Mouse (Mus musculus): Measurements from ENCODE around the gene Akap1. TPM values are rescaled to one million over a fixed set of nuclear protein-coding genes. Genes with fewer than 3 reads are reported as not detected.

Akap1 gene
- polyA plus RNA-seq, 1 experiment from 2014 or later = 26.9 TPM

GRCm38 (mm10) chr11:88803231-88804010 lies 61.0 kb downstream of the Akap1 start:
- Histone ChIP-seq H3K36me3 (no peaks in the 10 kb centered on the region), H3K9me3 (no peaks in the 10 kb centered on the region), H3K4me1 (replicated peaks) (no peaks in the 10 kb centered on the region), H3K9ac (no peak overlapping the region), H3K4me2 (peak overlapping the region; percentile 18), H3K4me3 (no peak overlapping the region), H3K27ac (0 out of 2 replicates have a peak overlapping the region, but pooled peaks have one; percentile 30), H3K27me3 (no peaks in the 10 kb centered on the region)
- no peak for ATAC-seq (ENCODE audit: low FRiP score)
- 68% methylated on average over 31 of the region's 31 CpGs for WGBS

- no peak overlapping the region for H3K4me2 ChIP-seq
- H3K9me3 ChIP-seq = no peaks in the 10 kb centered on the region
- no peak overlapping the region for H3K4me3 ChIP-seq
- H3K27ac ChIP-seq = no peak overlapping the region
- no peak overlapping the region for H3K9ac ChIP-seq
- no peaks in the 10 kb centered on the region for H3K27me3 ChIP-seq
- H3K36me3 ChIP-seq = no peaks in the 10 kb centered on the region
- ATAC-seq (ENCODE audit: low FRiP score) = no peak
- WGBS = 89% methylated on average over 8 of the region's 8 CpGs
- no peaks in the 10 kb centered on the region for H3K4me1 ChIP-seq (replicated peaks)
These were observed 68.2 kb downstream of the Akap1 start for GRCm38 (mm10) chr11:88796207-88796606.

GRCm38 (mm10) chr11:88789893-88790292 lies 74.5 kb downstream of the Akap1 start:
- Histone ChIP-seq H3K36me3 (no peaks in the 10 kb centered on the region), H3K27me3 (no peaks in the 10 kb centered on the region), H3K27ac (no peak overlapping the region), H3K4me1 (replicated peaks) (0 out of 2 replicates have a peak, but pooled peaks cover 4% of the 10 kb centered on the region), H3K9ac (no peak overlapping the region), H3K4me3 (no peak overlapping the region), H3K9me3 (no peaks in the 10 kb centered on the region), H3K4me2 (no peak overlapping the region)
- WGBS = 69% methylated on average over 2 of the region's 2 CpGs
- no peak for ATAC-seq (ENCODE audit: low FRiP score)

- WGBS = 91% methylated on average over 7 of the region's 7 CpGs
- no peak for ATAC-seq (ENCODE audit: low FRiP score)
- no peak overlapping the region for H3K4me2 ChIP-seq
- no peak overlapping the region for H3K9ac ChIP-seq
- no peak overlapping the region for H3K4me3 ChIP-seq
- no peak overlapping the region for H3K27ac ChIP-seq
- H3K9me3 ChIP-seq = no peaks in the 10 kb centered on the region
- no peaks in the 10 kb centered on the region for H3K27me3 ChIP-seq
- H3K36me3 ChIP-seq = no peaks in the 10 kb centered on the region
- H3K4me1 ChIP-seq (replicated peaks) = 0 out of 2 replicates have a peak, but pooled peaks cover 4% of the 10 kb centered on the region
These were observed 77.6 kb downstream of the Akap1 start for GRCm38 (mm10) chr11:88786816-88787215.

- WGBS = 95% methylated on average over 4 of the region's 4 CpGs
- ATAC-seq (ENCODE audit: low FRiP score) = no peak
- Histone ChIP-seq H3K27me3 (no peaks in the 10 kb centered on the region), H3K9ac (no peak overlapping the region), H3K27ac (no peak overlapping the region), H3K4me1 (replicated peaks) (no peaks in the 10 kb centered on the region), H3K36me3 (no peaks in the 10 kb centered on the region), H3K4me3 (no peak overlapping the region), H3K9me3 (no peaks in the 10 kb centered on the region), H3K4me2 (no peak overlapping the region)
These were observed 80.9 kb downstream of the Akap1 start for GRCm38 (mm10) chr11:88783525-88783924.

DNA sequence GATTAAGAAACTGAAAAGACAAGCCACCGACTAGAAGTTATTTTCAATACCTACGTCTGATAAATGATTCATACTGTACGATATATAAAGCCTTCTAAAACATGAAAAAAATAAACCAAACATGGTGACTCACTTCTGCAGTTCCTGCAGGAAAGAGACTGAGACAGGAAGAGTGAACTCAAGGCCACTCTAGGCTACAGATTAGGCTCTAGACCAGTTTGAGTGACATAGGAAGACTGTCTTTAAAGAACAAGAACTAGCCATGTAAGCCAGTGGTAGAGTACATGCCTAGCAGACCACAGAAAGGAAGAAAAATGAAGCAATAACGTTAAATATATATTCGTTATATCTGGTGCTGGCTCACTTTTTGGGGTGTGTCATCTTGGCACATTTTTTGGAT lies 81.9 kb downstream of the Akap1 start:
- Histone ChIP-seq H3K27ac (no peak overlapping the region), H3K36me3 (no peaks in the 10 kb centered on the region), H3K27me3 (no peaks in the 10 kb centered on the region), H3K4me3 (no peak overlapping the region), H3K4me1 (replicated peaks) (no peaks in the 10 kb centered on the region), H3K9me3 (no peaks in the 10 kb centered on the region), H3K9ac (no peak overlapping the region), H3K4me2 (no peak overlapping the region)
- ATAC-seq (ENCODE audit: low FRiP score) = no peak
- 96% methylated on average over 5 of the region's 5 CpGs for WGBS

Other genes starting within 250 kb of the Akap1 start
- 36.6 and 41.0 TPM in 2 replicates for gene Msi2, start 146.1 kb downstream of the Akap1 start, polyA plus RNA-seq (2015; fragmentation: Nextera tagmentation; extraction: Ambion mirVana)
- 24.5 and 26.0 TPM in 2 replicates for gene Scpep1, start 90.9 kb upstream of the Akap1 start, polyA plus RNA-seq (2015; fragmentation: Nextera tagmentation; extraction: Ambion mirVana)
- gene Elobl, start 102.3 kb upstream of the Akap1 start, polyA plus RNA-seq (2015; fragmentation: Nextera tagmentation; extraction: Ambion mirVana) = not detected in 2 replicates
- gene Coil, start 105.7 kb upstream of the Akap1 start, polyA plus RNA-seq (2015; fragmentation: Nextera tagmentation; extraction: Ambion mirVana) = 26.7 and 27.3 TPM in 2 replicates
- 4.6 and 4.8 TPM in 2 replicates for gene Trim25, start 134.8 kb upstream of the Akap1 start, polyA plus RNA-seq (2015; fragmentation: Nextera tagmentation; extraction: Ambion mirVana)
- gene Dgke, start 202.3 kb upstream of the Akap1 start, polyA plus RNA-seq (2015; fragmentation: Nextera tagmentation; extraction: Ambion mirVana) = 14.8 and 15.6 TPM in 2 replicates
- gene Gm525, start 209.3 kb upstream of the Akap1 start, polyA plus RNA-seq (2015; fragmentation: Nextera tagmentation; extraction: Ambion mirVana) = not detected in 2 replicates